Mouse (Mus musculus) induced T-regulatory cell, adult 2 months (primary cell): ENCODE results near the gene Hoxb6.

Experiments used
- DNase-seq: peaks from one replicate; pipeline ENCODE4 v3.0.0-alpha.2; 2012; ENCODE audit warnings: low read depth

Gene Hoxb6

DNA sequence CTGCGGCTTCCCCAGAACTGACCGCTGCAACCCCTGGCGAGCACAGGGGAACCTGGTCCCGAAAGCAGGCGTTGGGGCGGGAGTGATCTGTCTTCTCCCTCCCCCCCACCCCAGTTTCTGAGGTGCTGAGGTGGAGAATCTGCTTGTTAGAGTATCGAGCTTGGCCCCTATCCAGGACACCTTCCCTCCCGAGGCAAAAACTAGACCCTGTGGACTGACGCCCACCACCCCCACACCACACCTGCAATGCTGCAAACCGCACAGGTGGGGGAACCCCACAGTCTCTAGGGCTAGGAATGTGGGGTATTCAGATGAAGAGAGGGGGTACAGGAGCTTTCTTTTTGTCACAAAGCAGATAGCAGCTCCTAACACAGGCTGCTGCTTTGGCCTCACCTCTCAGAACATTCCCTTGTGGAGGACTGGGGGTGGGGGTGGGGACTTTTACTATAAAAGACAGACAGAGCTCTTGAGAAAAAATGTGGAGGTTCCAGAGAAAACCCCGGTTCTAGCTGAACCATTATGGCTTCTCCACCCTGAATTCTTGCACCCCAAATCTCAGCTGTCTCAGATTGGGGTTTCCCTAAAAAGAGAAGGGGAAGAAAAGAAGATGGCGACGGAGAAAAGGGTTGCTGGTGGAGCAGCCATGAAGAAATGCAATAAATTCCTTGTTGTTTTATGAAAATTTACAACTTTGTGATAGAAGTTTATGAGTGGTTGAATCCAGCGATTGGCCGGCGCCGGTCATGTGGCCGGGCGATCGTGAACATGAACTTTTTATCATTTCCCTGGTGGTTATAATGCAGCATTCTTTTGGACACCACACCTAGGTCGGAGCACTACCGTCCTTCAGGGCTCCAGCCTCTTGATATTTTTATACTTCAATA lies at the start of gene Hoxb6:
Hoxb6 (plus strand) TSS at position 796 of the 884 bp plus-strand sequence.
- no peak for DNase-seq

DNA sequence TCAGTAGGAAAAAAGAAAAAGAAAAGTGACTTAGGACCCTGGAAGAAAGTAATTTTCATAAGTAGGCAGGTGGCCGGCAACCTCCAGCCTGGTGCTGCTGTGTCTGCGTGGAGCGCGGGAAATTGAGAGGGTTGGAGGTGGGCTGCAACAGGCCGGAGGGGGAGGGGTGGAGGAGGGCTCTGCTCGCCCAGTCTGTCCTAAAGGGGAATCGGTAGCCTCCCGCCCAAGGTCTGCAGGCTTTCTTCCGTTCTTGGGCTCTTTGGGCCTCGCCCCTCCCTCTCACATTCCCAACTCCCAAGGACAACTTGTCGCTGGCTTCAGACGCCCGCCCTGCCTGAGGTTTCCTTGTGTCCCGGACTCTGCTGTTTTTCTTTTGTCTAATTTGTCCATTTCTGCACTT lies 41.4 kb upstream of the Hoxb6 start:
- no peak for DNase-seq

DNA sequence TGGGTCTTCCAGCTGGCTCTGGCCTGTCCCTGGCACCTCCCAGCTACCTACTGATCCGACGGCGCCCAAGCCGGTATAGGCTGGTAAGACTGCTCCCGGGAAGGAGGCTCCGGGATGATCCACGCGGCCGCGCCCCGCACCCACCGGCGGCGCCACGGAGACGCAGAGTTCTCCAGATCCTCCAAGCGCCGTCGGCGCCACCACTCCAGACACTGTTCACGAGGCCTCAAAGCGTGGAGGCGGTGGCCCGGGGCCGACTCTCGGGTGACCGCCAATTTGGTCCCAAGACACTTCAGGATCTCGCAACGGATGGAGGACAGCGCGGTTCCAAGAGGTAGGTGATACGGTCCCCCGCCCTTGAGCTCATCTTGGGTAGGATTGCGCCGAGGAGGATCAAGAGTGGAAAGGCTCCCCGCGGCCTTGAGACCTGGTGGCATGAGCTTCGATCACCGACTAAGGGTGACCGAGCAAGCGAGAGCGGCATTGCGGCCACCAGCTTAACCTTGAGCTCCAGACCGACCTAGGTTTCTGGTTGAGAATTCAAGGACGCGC lies 40.7 kb upstream of the Hoxb6 start:
- DNase-seq = no peak

DNA sequence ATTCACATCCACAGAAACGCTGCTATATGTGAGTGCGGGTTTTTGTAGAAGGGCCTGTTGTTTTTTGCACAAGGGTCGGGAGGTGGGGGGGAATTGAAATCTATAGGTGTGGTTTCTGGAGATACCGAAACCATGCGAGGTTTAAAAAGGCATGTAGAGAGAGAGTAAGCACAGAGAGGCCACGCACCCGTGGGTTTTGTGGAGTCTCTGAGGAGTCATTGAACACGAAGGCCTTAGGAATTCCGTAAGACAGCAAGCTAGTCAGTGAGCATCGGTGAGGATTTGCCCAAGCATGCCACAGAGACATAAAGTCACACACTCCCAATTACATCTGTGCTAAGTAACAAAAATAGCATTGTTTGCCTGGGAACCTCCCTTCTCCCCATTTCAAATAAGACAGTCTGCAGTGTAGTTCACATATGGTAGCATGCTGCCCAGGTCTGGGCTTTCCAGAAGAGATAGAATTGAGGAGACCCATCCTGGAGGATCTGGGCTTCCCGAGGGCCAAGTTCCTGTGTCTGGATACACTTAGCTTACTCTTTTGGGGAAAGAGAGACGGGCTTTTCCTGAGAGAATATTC lies 39.6 kb upstream of the Hoxb6 start:
- no peak for DNase-seq

DNA sequence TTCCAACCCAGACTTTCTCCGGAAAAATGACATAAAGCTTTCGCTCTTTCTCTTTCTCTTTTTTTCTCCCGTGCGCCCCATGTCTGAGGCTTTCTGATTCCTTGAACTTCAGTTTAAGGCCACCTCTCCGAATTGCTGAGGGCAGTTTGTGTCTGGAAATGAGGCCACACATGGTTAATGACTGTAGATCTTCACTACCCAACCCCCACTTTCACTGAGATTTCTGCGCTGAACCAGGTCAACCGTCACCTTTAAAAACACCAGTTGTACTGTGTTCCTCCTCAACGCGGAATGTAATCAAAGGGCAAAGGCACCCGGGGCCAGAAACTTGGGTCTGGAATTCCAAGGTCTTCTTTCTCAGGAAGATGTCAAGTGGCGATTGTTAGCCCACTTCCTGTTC lies 38.1 kb upstream of the Hoxb6 start:
- no peak for DNase-seq

DNA sequence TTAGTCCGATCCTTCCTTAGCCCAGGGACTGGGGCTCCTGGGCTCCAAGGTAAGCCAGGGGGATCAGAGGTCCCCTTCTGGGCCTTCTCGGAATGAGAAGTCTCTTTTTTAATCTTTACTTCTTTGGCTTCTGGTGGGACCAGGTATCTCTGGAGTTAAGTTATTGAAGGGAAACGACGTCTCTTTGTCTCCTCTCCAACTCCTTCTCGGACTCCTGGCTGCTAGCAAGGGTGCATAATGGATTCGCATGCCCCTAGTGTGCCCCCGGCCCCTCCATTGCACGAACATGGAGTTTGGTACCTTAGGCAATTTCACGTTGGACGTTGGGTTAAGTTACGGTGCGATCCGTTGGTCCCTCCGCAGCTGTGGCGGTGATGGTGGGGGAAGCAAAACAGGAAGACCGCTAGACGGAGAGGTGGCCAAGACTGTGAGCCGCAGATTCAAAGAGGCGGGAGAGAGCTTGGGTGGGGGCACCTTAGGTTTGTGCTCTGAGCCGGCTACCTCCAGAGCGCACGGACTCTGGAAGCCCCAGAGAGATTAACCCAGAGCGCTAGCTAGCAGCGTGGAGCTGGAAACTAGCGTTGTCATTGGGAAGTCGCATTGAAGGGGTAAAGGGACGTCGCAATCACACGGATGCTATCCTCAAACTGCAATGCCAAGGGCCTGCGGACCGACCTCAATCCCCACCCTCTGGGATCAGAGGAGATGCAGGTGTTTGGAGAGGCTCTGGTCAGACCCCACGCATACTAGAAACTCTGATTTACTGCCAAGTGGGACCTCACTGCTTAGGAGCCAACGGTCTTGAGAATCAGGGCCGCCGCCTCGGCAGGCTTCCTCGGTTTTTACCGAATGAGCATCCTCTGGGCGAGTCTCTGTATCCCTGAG lies 36.9 kb upstream of the Hoxb6 start:
- DNase-seq = no peak

DNA sequence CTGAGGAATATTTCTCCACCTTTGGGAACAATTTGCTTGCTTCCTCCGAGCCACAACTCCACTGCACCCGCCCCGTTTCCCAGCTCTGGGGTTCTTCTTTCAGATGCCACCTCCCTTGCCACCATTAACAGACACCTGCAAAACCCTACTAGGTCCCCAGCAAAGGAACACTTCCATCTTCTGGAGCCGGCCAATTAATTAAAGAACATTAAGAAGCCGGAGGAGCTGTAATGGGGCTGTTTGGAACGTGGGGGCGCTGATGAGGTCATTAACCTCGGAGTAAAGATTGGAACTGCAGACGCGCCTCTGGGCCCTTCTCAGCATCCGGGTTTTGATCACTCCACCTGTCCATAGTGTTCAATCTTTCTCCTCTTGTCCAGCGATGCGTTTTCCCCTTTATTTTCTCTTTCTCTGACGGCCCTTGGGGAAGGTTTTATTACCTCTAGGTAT lies 36.3 kb upstream of the Hoxb6 start:
- peak; percentile 36 for DNase-seq

DNA sequence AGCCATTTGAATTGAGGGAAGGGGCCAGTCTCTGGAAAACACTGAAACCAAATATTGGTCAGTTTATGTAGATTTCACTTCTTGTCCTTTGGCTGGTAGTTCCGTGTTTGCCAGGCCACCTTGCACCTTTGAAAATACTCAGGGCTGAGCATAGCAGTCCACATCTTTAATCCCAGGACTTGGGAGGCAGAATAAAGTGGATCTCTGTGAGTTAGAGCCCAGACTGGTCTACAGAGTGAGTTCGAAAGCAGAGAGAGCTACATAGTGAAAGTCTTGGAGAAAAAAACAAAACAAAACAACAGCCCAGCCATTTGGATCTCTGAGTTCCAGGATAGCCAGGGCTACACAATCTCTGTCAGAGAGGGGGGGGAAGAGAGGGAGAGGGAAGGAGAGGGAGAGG lies 35.1 kb upstream of the Hoxb6 start:
- DNase-seq = no peak

DNA sequence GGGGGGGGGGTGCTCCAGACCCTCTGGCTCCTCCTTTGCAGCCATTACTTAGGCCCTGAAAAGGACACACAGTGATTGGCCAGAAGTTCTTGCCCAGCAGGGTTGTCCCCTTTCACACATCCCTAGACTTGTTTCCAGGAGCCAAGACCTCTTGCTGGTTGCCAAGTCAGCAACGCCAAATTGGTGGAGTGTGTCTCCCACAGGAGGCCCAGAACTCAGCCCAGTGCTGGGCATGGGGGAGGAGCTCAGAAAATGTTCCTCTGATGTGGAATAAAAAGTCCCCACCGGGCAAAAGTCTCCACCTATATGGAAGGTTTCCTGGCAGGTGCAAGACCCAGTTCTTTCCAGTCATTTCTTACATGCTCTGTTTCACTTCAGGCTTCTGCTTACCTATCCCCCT lies 33.2 kb upstream of the Hoxb6 start:
- DNase-seq = no peak

DNA sequence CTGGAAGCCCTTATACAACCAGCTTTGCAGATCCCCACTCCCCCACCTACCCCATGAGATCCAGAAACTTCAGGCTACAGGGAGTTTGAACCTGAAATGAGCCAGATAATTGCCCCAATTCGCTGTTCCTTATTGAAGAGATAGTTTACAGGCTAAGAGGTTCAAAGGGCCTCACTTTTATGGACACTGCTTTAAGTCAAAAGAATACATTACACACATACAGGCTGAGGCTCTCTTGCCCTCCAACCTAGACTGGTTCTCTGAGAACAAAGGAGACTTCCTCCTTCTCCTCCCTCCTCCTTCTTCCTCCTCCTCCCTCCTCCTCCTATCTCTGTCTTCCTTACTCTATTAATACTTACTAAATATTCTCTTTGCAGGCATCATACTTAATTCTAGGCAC lies 32.8 kb upstream of the Hoxb6 start:
- DNase-seq = no peak

DNA sequence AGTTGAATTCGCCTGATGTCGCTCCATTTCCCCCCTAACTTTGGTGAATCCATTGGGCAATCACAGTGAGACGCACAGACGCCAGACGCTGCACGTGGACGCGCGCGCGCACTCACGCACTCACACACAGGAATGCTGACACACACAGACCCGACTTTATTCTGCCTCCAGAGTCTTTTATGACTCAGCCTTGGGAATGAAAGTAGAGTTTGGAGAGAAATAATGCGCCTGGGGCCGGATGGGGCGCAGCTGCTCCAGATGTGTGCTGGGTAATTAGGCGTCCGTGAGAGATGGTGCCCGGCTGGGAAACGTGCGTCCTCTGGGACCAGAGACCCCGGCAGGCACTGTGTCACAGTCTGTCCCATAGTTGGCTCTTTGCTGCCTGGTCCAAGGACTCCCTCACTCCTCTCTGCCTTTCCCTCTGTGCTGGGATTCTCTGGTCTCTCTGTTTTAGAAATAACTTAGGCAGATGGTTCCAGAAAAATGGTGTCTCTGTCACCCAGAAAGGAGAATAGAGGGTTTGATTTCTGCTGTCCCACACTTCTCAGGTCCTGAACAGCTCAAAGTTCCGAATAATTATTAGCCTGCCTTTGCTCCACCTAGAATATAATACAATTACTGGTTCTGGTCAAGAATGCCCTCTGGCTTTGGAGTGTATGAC lies 31.8 kb upstream of the Hoxb6 start:
- no peak for DNase-seq

DNA sequence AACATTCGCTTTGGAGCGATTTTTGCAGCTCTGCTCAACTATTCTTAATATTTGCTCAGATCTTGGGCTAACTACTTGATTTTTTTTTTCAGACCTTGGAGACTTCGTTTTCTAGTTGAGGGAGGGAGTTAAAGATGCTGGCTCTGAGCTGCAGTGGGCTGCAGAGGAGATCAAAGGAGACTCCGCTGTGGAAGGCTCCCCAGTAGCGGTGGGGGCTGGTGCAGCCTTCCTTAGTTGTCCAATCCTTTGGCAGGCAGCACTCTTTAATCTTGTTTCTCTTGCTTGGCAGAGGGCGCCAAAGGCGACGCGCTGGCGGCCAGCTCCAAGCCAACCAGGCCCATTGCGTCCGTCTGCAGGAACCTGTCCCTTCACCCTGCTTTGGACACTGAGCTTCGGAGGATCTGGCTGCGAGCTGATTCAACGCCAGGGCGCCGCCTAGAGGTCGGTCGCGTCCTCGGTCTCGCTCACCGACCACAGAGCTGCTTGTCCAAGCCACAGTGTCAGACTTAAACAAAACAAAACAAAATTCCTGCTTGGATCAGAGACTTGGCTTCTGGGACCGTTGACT lies 30.9 kb upstream of the Hoxb6 start:
- peak; percentile 68 for DNase-seq

DNA sequence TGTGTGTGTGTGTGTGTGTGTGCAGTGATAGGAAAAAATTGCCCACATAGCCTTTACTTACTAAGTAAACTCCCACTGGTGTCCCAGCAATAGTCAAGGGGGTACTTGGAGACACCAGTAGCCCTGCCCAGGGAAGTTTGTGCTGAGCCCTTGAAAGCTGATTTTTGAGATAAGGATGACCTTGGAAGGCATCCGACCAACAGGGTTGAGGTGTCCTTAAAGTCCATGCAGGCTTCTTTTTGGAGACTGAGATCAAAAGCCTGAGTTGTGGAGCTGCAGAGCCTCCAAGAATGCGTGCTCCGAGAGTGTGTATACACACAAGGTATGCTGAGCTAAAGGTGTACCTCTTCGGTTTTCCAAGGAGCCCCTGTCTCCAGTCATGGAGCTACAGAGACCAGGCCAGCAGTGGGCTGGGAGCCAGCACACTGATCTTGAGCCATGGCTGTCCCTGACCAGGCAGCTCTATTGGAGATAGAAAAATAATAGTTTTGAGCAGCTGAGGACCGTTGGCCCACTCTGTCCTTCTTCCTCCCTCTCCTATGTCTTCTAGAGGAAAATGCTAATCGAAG lies 29.9 kb upstream of the Hoxb6 start:
- no peak for DNase-seq

DNA sequence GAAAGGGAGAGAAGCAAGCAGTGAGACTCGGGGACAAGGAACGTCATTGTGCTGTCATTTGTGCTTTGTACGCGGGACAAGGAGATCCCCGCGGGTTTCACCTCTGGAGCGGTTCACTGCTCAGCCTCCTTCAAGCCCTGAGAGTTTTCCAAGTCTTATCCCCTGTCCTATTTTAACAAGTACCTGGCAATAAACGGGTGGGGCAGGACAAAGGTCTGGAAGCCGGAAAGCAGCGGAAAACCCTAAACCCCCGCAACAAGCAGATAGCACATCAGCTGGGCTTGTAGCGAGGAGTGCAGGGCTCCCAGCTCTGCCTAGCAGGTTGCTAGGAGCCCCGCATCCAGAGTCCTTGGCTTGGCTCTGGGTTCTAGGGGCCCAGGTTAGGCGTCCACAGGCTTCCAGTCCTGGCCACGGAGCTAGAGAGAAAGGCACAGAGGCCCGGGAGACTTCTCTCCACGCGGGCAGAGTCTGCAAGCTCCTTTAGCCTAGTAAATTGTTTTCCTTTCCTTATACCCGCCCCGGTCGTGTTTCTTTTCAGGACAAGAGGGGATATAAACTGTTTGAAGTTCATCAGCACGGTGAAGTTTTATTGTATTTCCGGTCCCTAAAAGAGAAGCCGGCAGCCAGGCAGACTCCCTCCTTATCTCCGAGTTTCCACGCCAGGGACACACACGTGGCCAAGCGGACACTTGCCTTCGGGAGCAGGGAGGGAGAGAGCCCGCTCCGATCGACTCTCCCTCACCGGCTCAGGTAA lies 28.5 kb upstream of the Hoxb6 start:
- DNase-seq = no peak

DNA sequence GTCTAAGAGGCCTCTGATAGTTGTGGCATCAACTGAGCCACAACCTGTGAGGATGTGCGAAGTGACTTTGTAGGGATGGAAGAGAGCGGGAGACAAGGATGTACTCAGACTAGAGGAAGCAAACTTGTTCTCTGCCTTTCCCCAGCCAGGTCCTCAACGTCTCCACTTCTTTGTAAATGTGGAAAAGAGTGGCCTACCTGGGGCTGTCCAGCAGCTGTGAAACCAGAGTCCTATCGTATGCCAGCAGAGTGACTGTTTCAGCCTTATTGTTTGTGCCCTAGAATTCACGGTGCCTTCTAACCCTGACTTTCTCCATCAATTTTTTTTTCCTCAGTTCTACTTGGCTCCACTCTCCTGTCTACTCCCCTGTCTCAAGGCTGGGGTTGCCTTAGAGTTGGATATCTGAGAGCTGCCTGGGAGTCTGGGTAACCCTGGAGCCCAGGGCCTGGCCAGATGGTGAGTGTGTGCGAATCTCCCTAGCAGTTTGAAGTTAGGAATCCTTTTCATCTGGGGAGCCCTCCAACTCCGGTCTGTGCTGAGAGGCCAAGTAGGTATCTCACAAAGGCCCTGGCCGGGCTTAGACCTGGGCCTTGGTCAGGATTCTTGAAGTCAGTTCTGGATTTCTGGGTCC lies 27.8 kb upstream of the Hoxb6 start:
- DNase-seq = no peak

DNA sequence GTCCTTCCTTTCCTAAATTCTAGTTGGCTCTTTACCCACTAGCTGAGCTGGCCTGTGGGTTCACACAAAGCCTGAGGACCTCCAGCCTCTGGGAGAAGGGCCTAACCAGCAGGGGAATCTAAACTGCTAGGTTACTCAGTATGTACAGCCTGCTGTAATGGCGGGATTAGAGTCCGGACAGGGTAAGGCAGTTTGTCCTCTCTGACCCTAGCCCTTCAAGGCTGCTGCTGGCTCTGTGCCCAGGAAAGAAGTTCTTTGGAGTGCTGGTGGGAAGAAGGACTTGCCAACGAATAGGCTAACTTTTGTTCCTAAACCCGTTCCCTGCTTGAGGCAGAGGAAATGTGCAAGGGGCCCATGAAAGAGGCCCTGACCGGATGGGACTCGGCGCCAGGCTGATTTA lies 26.3 kb upstream of the Hoxb6 start:
- DNase-seq = no peak

DNA sequence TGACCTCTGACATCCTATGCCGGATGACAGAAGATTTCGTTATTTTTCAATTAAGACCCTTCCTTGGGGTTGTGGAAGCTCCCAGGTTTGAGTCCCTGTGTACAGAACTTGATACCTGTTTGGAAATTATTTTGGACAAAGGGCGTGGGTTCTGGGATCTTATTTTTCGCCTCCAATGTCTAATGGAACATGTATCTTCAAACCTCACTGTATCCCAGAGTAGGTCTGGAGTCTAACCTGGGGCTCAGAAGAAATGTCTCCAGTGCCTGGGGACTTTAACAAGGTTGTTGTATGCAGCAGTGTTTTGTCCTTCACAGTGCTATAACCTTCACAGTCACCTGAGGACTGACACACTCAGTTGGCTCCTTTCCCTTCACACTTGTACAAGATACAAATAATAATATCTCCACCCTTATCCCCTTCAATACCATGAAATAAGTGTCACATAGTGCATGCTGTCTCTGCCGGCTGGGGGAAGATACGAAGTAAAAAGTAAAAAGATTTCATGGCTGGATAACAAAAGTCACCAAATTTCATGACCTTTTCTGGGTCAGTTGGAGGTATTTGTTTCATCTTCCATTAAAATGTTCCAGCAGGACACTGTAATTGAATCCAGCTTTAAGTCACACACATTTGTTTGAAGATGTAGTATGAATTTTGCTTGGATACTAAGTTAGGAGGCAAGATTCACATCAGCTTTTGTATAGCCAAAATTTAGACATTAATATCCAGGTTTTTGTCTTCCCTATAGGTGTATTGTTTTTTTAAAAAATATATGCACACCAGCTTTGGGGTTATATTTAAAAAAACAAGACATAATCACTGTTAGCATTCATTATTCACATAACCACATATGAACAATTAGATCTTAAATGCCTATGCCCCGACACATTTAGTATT lies 25.0 kb upstream of the Hoxb6 start:
- DNase-seq = no peak

DNA sequence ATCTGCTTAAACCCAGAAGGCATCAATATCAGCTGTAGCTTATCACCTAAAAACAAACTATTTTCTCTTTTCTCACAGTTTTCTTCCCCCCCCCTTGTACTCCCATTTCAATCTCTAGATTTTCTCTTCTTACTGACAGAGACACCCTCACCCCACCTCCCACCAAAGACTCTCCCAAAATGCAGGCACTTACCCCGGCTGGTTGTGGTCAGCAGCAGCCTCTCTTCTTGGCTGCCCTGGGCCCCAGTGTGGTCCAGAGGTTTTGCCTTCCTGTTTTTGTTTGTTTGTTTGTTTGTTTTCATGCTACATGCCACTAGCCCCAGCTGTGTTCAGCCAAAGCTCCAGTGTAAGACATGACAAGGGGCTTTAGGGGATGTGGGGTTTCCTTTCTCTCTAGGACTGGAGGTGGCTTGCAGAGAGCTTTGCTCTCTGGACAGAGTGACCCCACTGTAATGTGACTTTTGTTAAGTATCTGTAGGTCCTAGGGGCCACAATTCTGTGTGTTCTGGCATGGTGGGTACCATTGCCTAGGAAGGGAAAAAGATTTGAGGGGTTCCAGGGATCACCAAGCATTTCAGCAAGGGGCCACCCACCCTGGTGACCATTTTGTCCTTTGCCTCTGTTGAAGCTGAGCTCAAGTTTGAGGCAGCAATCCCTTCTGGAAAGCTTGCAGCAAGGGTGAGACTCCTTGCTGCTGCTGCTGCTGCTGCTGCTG lies 24.1 kb upstream of the Hoxb6 start:
- DNase-seq = no peak
